Mouse (Mus musculus): ENCODE measurements around the gene Rapgef5. TPM values are rescaled to one million over a fixed set of nuclear protein-coding genes. Genes with fewer than 3 reads are reported as not detected.

Rapgef5 gene
- total and polyA plus RNA-seq, 3 experiments: not detected

DNA sequence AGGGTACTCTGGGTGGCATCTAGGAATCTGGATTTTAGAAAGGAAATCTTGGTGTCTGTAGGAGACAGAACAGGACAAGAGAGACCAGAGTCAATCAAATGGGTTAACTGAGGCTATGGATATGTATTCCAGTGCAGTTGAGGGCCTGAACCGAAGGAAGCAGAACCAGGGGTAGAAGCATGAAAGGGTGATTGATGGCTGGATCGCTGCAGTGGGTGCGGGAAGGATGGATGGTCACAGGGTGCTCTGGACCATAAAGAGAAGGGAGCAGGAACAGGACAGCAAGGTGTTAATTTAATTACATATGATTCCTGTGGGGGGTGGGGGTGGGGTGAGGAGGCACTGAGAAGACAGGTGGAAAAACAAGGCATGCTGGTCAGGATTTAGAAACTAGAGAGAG, 76.3 kb downstream of the Rapgef5 start:
- Histone ChIP-seq H3K79me2 (ENCODE audit: control insufficient read depth, insufficient read depth, low read length, poor library complexity) (no peaks in the 10 kb centered on the region), H3K27me3 (ENCODE audit: control insufficient read depth in 1 of 2, insufficient read depth in 2 of 2, low read length in 2 of 2) (no peaks in the 10 kb centered on the region)
- no peak for TF ChIP-seq MAX (IDR thresholded peaks at IDR 0.05; ENCODE audit: low read length)
- TF ChIP-seq ZKSCAN1 (IDR thresholded peaks at IDR 0.05; ENCODE audit: low read depth, low read length): no peak
- TF ChIP-seq MYC (IDR thresholded peaks at IDR 0.05; ENCODE audit: low read depth, low read length): no peak
- TF ChIP-seq MEF2A (IDR thresholded peaks at IDR 0.05; ENCODE audit: extremely low read depth, insufficient replicate concordance, low read depth, low read length, poor library complexity, severe bottlenecking): no peak
- no peak for TF ChIP-seq EP300 (IDR thresholded peaks at IDR 0.05; ENCODE audit: low read depth in 1 of 2, low read length in 2 of 2)
- TF ChIP-seq MAFK (IDR thresholded peaks at IDR 0.05; ENCODE audit: borderline replicate concordance, low read depth, low read length): no peak
- no peak for TF ChIP-seq ETS1 (IDR thresholded peaks at IDR 0.05; ENCODE audit: low read depth, low read length)
- no peak for TF ChIP-seq USF2 (IDR thresholded peaks at IDR 0.05; ENCODE audit: borderline replicate concordance in 1 of 2, insufficient read depth in 1 of 2, low read depth in 1 of 2, low read length in 2 of 2)
- TF ChIP-seq MAZ (IDR thresholded peaks at IDR 0.05; ENCODE audit: low read depth, low read length): no peak
- TF ChIP-seq E2F4 (IDR thresholded peaks at IDR 0.05; ENCODE audit: borderline replicate concordance, low read depth, low read length): no peak
- no peak for TF ChIP-seq TCF12 (IDR thresholded peaks at IDR 0.05; ENCODE audit: low read depth, low read length)
- no peak for TF ChIP-seq POLR2A (IDR thresholded peaks at IDR 0.05; ENCODE audit: control insufficient read depth in 1 of 2, insufficient read depth in 1 of 2, low read depth in 1 of 2, low read length in 2 of 2, poor library complexity in 1 of 2)

DNA sequence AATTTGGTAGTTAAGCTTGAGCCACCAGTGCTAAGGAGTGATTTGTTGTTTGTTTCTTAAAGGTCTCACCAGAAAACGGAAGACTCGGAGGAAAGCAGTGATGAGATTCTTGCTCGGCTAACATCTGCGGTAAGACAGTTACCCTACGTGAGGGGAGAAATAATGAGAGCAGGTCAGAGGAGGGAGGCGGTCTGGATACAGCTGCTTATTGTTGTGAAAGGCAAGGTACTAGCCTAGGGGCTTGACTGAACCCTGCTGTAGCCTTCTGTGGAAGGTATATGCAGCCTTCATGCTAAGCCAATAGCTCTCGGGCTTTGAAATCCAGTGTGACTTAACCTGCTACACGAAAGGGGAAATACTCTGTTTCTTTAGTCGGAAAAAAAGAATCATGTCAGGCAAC, 78.9 kb downstream of the Rapgef5 start:
- H3K4me3 ChIP-seq (ENCODE audit: control insufficient read depth in 1 of 2, insufficient read depth in 1 of 2, low read depth in 2 of 2, low read length in 2 of 2): no peak overlapping the region
- H3K36me3 ChIP-seq (ENCODE audit: control insufficient read depth in 1 of 2, insufficient read depth in 2 of 2, low read length in 2 of 2): no peaks in the 10 kb centered on the region
- H3K4me1 ChIP-seq (ENCODE audit: control insufficient read depth in 1 of 2, insufficient read depth in 2 of 2, low read length in 2 of 2): no peaks in the 10 kb centered on the region
- TF ChIP-seq ELF1 (IDR thresholded peaks at IDR 0.05; ENCODE audit: low read depth, low read length): no peak
- H3K9me3 ChIP-seq (replicated peaks; ENCODE audit: insufficient read depth, low read length): peaks cover 2% of the 10 kb centered on the region; the same call in 1 of the 2 replicates
- H3K27me3 ChIP-seq (ENCODE audit: control insufficient read depth in 1 of 2, insufficient read depth in 2 of 2, low read length in 2 of 2): no peaks in the 10 kb centered on the region
- no peak for DNase-seq (ENCODE audit: low read depth, low spot score)
- H3K27ac ChIP-seq (ENCODE audit: control insufficient read depth, low read depth, low read length): no peak overlapping the region
- no peak overlapping the region for H3K9ac ChIP-seq (ENCODE audit: control insufficient read depth, low read depth, low read length, poor library complexity, severe bottlenecking)
- no peaks in the 10 kb centered on the region for H3K79me2 ChIP-seq (ENCODE audit: control insufficient read depth, insufficient read depth, low read length, poor library complexity)

More for the DNA sequence above, 76.3 kb downstream of the Rapgef5 start:
- Histone ChIP-seq H3K9me3 (replicated peaks; ENCODE audit: insufficient read depth, low read length) (peaks cover 2% of the 10 kb centered on the region; the same call in 1 of the 2 replicates), H3K36me3 (ENCODE audit: control insufficient read depth in 1 of 2, insufficient read depth in 2 of 2, low read length in 2 of 2) (no peaks in the 10 kb centered on the region), H3K9ac (ENCODE audit: control insufficient read depth, low read depth, low read length, poor library complexity, severe bottlenecking) (no peak overlapping the region), H3K4me3 (ENCODE audit: control insufficient read depth in 1 of 2, insufficient read depth in 1 of 2, low read depth in 2 of 2, low read length in 2 of 2) (no peak overlapping the region), H3K27ac (ENCODE audit: control insufficient read depth, low read depth, low read length) (no peak overlapping the region), H3K4me1 (ENCODE audit: control insufficient read depth in 1 of 2, insufficient read depth in 2 of 2, low read length in 2 of 2) (no peaks in the 10 kb centered on the region)
- no peak for DNase-seq (ENCODE audit: low read depth, low spot score)

DNA sequence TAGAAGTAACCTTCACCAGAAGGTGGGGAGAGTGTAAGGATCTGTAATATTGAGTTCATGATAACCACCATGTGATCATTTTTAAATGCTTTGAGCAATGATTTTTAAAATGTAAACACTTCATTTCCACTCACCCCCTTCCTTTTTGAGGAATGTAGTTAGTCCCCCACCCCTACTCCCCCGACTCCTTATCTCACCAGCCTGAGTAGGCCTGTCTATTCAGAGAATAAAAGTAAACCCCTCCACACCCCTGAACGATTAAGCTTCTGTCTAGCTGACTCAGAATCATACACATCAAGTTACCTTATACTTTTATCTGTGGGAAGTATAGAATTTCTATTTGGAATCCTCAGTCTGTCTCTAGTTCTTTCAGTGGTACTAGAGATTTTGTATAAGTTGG, 81.9 kb downstream of the Rapgef5 start:
- H3K79me2 ChIP-seq (ENCODE audit: control insufficient read depth, insufficient read depth, low read length, poor library complexity): no peaks in the 10 kb centered on the region
- no peaks in the 10 kb centered on the region for H3K36me3 ChIP-seq (ENCODE audit: control insufficient read depth in 1 of 2, insufficient read depth in 2 of 2, low read length in 2 of 2)
- H3K9me3 ChIP-seq (replicated peaks; ENCODE audit: insufficient read depth, low read length): peaks cover 2% of the 10 kb centered on the region; the same call in 1 of the 2 replicates
- H3K27me3 ChIP-seq (ENCODE audit: control insufficient read depth in 1 of 2, insufficient read depth in 2 of 2, low read length in 2 of 2): no peaks in the 10 kb centered on the region
- DNase-seq (ENCODE audit: low read depth, low spot score): no peak
- H3K4me3 ChIP-seq (ENCODE audit: control insufficient read depth in 1 of 2, insufficient read depth in 1 of 2, low read depth in 2 of 2, low read length in 2 of 2): no peak overlapping the region
- TF ChIP-seq RCOR1 (IDR thresholded peaks at IDR 0.05; ENCODE audit: low read depth, low read length): no peak
- no peak for TF ChIP-seq MXI1 (IDR thresholded peaks at IDR 0.05; ENCODE audit: low read depth, low read length)
- no peak for TF ChIP-seq HCFC1 (IDR thresholded peaks at IDR 0.05; ENCODE audit: low read depth, low read length)
- TF ChIP-seq MAX (IDR thresholded peaks at IDR 0.05; ENCODE audit: low read length): no peak
- no peak for TF ChIP-seq POLR2AphosphoS2 (IDR thresholded peaks at IDR 0.05; ENCODE audit: low read length)
- no peak for TF ChIP-seq CHD2 (IDR thresholded peaks at IDR 0.05; ENCODE audit: low read length)
- TF ChIP-seq SIN3A (IDR thresholded peaks at IDR 0.05; ENCODE audit: low read length): no peak
- no peak for TF ChIP-seq NRF1 (IDR thresholded peaks at IDR 0.05; ENCODE audit: insufficient read depth, low read depth, low read length, poor library complexity, severe bottlenecking)
- no peak for TF ChIP-seq SMC3 (IDR thresholded peaks at IDR 0.05; ENCODE audit: low read depth, low read length)
- no peak for TF ChIP-seq POLR2A (IDR thresholded peaks at IDR 0.05; ENCODE audit: control insufficient read depth in 1 of 2, insufficient read depth in 1 of 2, low read depth in 1 of 2, low read length in 2 of 2, poor library complexity in 1 of 2)
- TF ChIP-seq ZMIZ1 (IDR thresholded peaks at IDR 0.05; ENCODE audit: low read depth, low read length): no peak
- H3K4me1 ChIP-seq (ENCODE audit: control insufficient read depth in 1 of 2, insufficient read depth in 2 of 2, low read length in 2 of 2): no peaks in the 10 kb centered on the region
- no peak overlapping the region for H3K9ac ChIP-seq (ENCODE audit: control insufficient read depth, low read depth, low read length, poor library complexity, severe bottlenecking)
- H3K27ac ChIP-seq (ENCODE audit: control insufficient read depth, low read depth, low read length): no peak overlapping the region

Measured in MEL (cell line).